Mouse (Mus musculus): Measurements from ENCODE around the gene Tmem39b. TPM values are rescaled to one million over a fixed set of nuclear protein-coding genes. Genes with fewer than 3 reads are reported as not detected.
"Not testable (repeated sequence)": the region's sequence is repeated elsewhere in the genome, so short reads cannot be mapped to it uniquely, and the experiment has no call there.

Tmem39b gene
- total RNA-seq, 2 experiments from 2014 or later, result 14.6 TPM

- Histone ChIP-seq H3K27ac (peak overlapping the region; percentile 89), H3K4me3 (no peak overlapping the region)
- TF ChIP-seq CTCF (conservative IDR thresholded peaks at IDR 0.05), result no peak
- no peak for DNase-seq (ENCODE audit: low spot score in 2 of 2)
These were observed 13.0 kb upstream of the Tmem39b start for GRCm38 (mm10) chr4:129709486-129710129.

GRCm38 (mm10) chr4:129706750-129707149 lies 10.1 kb upstream of the Tmem39b start:
- TF ChIP-seq CTCF (conservative IDR thresholded peaks at IDR 0.05), result no peak
- H3K27ac ChIP-seq, result peak overlapping the region; percentile 89
- peak; percentile 50 to 55 for DNase-seq (ENCODE audit: low spot score in 2 of 2)

GRCm38 (mm10) chr4:129702454-129702853 lies 5.8 kb upstream of the Tmem39b start:
- DNase-seq (ENCODE audit: low spot score in 2 of 2), result peak; percentile 79 to 82
- peak overlapping the region; percentile 8; the same call in 1 of the 2 replicates for H3K4me3 ChIP-seq
- H3K27ac ChIP-seq, result peak overlapping the region; percentile 89
- no peak for TF ChIP-seq CTCF (conservative IDR thresholded peaks at IDR 0.05)

More at GRCm38 (mm10) chr4:129706750-129707149, 10.1 kb upstream of the Tmem39b start:
- no peak overlapping the region for H3K4me3 ChIP-seq

- TF ChIP-seq CTCF (conservative IDR thresholded peaks at IDR 0.05), result peak; percentile 91
- H3K4me3 ChIP-seq, result peak overlapping the region; percentile 27
- H3K27ac ChIP-seq, result peak overlapping the region; percentile 89
- peak; percentile 83 to 89 for DNase-seq (ENCODE audit: low spot score in 2 of 2)
These were observed 5.1 kb upstream of the Tmem39b start for GRCm38 (mm10) chr4:129701503-129702377.

GRCm38 (mm10) chr4:129700661-129701060 lies 4.0 kb upstream of the Tmem39b start:
- not testable (repeated sequence) for H3K27ac ChIP-seq; DNase-seq (ENCODE audit: low spot score in 2 of 2); H3K4me3 ChIP-seq

GRCm38 (mm10) chr4:129700216-129700615 lies 3.6 kb upstream of the Tmem39b start:
- no peak for DNase-seq (ENCODE audit: low spot score in 2 of 2)
- Histone ChIP-seq H3K4me3 (no peak overlapping the region), H3K27ac (no peak overlapping the region)
- TF ChIP-seq CTCF (conservative IDR thresholded peaks at IDR 0.05), result no peak

GRCm38 (mm10) chr4:129697191-129697590 lies 553 bp upstream of the Tmem39b start:
- no peak for DNase-seq (ENCODE audit: low spot score in 2 of 2)
- no peak for TF ChIP-seq CTCF (conservative IDR thresholded peaks at IDR 0.05)
- Histone ChIP-seq H3K27ac (peak overlapping the region; percentile 94), H3K4me3 (peak overlapping the region; percentile 67)

- DNase-seq (ENCODE audit: low spot score in 2 of 2), result no peak
- no peak for TF ChIP-seq CTCF (conservative IDR thresholded peaks at IDR 0.05)
- H3K27ac ChIP-seq, result peak overlapping the region; percentile 94; the same call in 1 of the 2 replicates
These were observed 852 bp downstream of the Tmem39b start for GRCm38 (mm10) chr4:129695815-129696157.

GRCm38 (mm10) chr4:129684531-129684930 lies 12.1 kb downstream of the Tmem39b start:
- no peak overlapping the region for H3K27ac ChIP-seq
- no peak for DNase-seq (ENCODE audit: low spot score in 2 of 2)
- no peak overlapping the region for H3K4me3 ChIP-seq
- TF ChIP-seq CTCF (conservative IDR thresholded peaks at IDR 0.05), result no peak

More at GRCm38 (mm10) chr4:129695815-129696157, 852 bp downstream of the Tmem39b start:
- H3K4me3 ChIP-seq, result peak overlapping the region; percentile 67

- Histone ChIP-seq H3K4me3 (no peak overlapping the region), H3K27ac (no peak overlapping the region)
- DNase-seq (ENCODE audit: low spot score in 2 of 2), result no peak
- TF ChIP-seq CTCF (conservative IDR thresholded peaks at IDR 0.05), result no peak
These were observed 12.6 kb downstream of the Tmem39b start for GRCm38 (mm10) chr4:129683901-129684493.

GRCm38 (mm10) chr4:129681837-129682236 lies 14.8 kb downstream of the Tmem39b start:
- no peak for TF ChIP-seq CTCF (conservative IDR thresholded peaks at IDR 0.05)
- no peak overlapping the region for H3K27ac ChIP-seq
- H3K4me3 ChIP-seq, result no peak overlapping the region
- DNase-seq (ENCODE audit: low spot score in 2 of 2), result no peak

- Histone ChIP-seq H3K4me3 (peak overlapping the region; percentile 92), H3K27ac (peak overlapping the region; percentile 97)
- TF ChIP-seq CTCF (conservative IDR thresholded peaks at IDR 0.05), result no peak; the same call in 1 of the 2 replicates
- no peak for DNase-seq (ENCODE audit: low spot score in 2 of 2)
These were observed 23.7 kb downstream of the Tmem39b start for GRCm38 (mm10) chr4:129672878-129673449.

Data from layer of hippocampus, adult 2 months (tissue).